Mouse (Mus musculus) embryo, embryonic 11 days (tissue): Measurements from ENCODE around the gene Plekha3.

Source experiments
- DNase-seq: peaks from one replicate; pipeline ENCODE4 v3.0.0-alpha.2; 2015

The Plekha3 gene

DNA sequence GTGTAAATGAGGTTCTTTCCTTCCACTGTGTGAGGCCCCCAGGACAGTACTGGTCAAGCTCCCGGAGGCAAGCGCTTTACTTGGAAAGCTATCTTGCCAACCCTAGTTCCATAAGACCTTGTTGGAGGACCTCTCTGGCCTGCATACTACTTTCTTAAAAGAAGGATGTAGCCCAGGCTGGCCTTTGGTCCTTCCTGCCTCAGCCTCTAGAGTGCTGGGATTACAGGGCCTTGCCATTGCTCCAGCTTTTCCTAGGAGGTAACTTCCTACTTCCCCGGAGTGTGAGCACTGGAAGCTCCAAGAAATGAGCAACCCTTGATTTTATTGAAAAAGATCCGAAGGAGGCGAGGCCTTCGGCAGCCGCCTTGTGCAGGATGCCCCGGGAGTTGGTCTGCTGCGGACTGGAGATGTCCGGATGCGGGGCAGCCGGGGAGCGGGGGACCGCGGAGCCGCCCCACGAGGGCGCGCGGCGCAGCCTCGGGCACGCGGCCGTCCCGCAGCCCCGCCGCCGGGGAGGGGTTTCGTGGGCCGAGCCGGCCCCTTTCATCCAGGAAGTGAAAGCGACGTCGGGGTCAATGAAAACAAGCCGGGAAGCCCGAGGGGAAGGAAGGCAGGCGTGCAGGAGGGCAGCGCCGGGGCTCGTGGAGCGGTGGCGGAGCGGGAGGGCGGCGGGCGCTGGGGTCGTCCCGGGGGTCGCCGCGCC lies at the start of gene Plekha3:
Gene Plekha3, plus strand, starts transcription at position 557 of the 703 bp plus-strand sequence.
- DNase-seq, result peak; percentile 91

DNA sequence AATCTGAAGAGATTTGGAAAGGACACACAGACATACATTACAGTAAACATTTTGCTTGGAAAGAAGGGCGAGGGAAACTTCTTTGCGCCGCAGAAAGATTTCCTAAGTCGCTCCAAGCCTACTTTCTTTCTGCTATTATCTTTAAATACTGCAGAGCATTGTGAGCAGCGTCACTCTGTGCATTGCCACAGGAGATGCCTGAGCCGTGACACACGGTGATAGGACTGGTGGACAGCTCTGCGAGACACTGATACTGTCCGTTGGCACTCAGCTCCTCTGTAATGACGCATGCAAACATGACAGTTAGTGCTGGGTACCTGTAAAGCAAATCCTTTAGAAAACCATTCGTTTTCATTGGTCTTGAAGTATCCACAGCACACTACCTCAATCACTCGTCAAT lies 44.8 kb upstream of the Plekha3 start:
- DNase-seq, result no peak

DNA sequence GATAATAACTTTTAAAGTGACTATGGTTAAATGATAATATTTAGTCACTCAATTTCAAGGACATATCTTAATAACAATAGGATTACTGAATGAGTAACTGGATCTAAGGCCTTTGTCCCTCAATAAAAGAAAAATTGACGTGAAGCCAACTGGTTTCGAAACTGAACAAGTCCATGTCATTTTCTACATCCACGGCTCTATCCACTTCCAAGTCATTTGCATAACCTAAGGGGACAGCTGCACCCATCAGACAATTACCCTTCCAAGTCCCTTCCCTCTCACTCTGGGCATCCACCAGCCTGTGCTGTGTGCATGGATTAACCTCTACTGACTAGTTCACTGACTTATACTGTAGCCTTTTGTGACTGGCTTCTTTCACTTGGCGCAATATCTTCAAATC lies 43.5 kb upstream of the Plekha3 start:
- DNase-seq, result no peak

DNA sequence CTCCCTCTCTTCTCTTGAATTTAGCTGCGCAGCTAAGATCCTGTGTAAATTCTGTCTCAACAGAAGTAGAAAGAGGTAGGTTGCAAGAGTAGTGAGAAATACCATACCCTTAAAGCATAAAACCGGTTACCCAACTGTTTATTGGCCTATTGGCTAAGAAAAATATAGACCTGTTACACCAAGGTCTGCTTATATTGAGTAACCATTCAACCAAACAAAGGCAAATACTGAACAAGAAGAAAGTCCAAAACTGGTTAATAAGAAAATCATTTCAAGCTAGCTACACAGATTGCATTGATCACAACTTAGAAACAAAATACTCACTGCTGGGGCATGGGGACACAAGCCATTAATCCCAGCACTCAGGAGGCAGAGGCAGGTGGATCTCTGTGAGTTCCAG lies 35.4 kb upstream of the Plekha3 start:
- DNase-seq, result no peak

DNA sequence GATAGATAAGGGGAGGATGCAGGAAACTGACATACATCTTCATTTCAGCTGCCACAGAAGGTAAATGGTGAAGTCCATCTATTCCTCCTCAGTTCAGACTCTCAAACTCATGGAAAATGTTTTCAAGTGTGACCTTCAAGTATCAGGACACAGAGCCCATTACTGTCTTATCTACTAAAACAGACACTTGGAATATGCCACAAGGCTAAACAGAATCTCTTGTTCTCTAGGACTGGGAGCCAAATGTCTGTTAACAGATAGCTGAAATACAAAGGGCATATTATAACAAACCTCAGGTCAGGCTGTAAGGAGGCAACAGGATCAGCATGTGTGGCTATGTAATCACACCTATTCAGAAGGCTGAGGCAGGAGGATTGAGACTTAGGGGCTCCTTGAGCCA lies 31.3 kb upstream of the Plekha3 start:
- DNase-seq, result no peak

DNA sequence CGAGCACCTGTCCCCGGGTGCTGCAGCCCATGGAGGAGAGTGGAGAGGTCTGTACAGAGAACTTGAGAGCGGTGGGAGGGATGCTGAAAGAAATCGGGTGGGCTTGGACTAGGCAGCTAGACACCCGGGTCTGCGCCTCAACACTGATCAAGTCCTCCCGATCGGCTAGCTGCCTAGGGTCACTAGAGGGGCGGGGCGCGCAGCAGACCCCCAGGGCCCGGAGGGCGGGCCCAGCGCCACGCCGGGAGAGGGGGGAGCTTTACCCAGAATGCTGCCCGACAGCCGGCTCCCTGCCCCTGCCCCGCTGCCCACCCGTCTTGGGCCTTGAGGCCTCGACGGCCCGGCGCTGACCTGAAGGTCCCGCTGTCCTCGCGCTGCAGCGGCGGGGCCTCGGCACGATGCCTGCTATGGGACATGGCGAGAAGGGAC lies 27.6 kb upstream of the Plekha3 start:
- DNase-seq, result peak; percentile 84

DNA sequence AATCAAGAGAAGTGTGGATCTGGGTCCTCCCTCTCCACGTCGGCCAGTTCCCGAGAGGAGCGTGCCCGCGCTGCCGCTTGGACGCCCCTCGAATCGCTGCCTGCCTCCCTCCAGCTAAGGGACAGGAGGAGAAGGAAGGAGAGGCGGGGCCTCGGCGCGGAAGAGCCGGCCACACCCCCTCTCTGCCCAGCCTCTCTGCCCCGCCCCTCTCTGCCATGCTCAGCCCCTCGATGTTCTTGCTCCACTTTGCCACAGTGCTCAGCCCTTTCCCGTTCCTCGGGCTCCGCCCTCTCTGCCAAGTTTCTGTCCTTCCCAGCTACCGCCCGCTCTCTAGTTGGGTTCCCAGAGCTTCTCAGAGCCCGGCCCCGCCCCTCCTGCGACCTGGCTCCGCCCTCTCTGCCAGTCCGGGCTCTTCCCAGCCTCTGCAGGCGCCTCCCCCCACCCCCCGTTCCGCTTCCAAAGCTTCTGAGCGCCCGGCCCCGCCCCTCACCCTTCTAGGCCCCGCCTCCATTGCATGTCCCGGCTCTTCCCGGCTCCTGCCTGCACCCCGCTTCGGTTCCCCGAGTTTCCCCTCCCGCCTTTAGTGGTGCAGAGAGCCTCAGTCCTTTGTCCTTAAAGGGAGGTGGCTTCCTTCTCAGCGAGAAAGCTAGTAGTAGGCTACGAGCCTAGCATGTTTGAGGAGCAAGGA lies 27.1 kb upstream of the Plekha3 start, which contains the start of the genes Prkra and Pjvk:
Gene Prkra, minus strand, starts transcription at position 133 of the 688 bp plus-strand sequence.
Gene Pjvk, plus strand, starts transcription at position 594 of the 688 bp plus-strand sequence.
- peak; percentile 99 for DNase-seq

DNA sequence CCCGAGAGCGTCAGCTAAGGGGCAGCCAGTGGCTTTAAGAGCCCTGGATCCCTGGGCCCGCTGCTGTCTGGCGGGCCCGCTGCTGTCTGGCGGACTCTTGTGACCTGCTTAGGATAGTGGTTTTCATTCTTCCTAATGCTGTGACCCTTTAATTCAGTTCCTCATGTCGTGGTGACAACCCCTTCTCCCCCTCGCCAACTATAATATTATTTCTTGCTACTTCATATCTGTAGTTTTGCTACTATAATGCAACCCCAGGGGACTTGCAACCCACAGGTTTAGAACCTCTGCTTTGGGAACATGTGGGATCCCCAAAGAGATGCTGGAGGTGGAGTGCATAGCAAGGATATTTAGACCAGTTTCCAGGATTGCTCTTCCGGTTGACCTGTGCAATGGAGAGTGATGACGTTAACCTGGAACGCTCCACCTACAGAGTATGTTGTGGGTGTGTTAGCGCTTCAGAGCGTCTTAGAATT lies 26.4 kb upstream of the Plekha3 start:
- DNase-seq, result peak; percentile 44

- no peak for DNase-seq
These were observed 22.0 kb upstream of the Plekha3 start for GRCm38 (mm10) chr2:76653070-76653469.

DNA sequence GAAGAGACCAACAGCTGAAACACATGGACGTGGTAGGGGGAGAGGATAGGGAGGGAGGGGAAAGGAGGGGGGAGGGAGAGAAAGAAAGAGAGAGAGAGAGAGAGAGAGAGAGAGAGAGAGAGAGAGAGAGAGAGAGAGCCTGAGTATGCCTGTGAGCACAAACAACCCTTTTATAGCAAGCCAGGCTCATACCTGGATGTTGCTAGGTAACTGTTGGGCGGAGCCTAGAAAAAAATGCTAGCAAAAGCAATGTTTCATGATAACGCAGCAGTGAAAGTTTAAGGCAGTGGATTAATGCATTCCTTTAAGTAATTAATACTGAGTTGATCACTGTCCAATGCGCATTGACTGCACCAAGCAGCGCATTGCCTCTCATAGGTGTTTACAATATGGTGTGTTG lies 20.4 kb upstream of the Plekha3 start:
- DNase-seq, result no peak

DNA sequence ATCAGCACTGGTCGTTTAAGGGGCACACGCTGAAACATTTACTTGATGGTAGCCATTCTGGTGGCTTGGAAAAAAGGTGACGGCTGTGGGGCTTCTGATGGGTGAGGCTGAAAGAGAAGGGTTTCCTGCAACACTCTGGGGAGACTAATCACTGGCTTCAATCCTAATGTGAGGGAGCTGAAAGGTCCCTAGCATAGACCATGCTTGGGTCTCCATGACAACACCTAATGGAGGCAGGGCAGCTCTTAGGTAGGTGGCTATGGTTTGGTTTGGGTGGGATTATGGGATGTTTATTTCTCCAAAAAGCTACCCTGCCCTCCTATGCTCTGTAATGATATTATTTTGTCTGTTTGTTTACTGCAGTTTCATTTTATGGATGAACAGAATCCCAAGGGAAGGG lies 19.6 kb upstream of the Plekha3 start:
- DNase-seq, result no peak

GRCm38 (mm10) chr2:76655982-76656381 lies 19.1 kb upstream of the Plekha3 start:
- DNase-seq, result peak; percentile 40

DNA sequence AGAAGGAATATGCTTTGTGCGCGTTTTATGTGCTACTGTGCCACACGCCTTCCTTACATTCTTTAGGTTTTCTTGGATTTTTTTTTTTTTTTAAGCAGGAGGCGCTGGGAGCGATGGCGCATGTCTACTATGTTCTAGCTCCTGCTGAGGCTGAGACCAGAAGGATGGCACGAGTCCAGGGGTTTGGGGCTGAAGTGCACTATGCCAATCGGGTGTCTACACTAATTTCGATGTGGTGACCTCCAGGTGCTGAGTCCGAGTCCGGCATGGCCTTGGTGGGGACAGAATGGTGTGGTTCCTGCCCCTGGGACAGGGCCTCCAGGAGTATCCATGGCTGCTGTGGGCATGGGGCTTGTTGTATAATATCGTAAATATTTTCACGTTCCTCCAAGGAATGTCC lies 16.5 kb upstream of the Plekha3 start:
- DNase-seq, result no peak

GRCm38 (mm10) chr2:76659419-76659818 lies 15.7 kb upstream of the Plekha3 start:
- peak; percentile 10 for DNase-seq

GRCm38 (mm10) chr2:76665531-76665930 lies 9.6 kb upstream of the Plekha3 start:
- no peak for DNase-seq

DNA sequence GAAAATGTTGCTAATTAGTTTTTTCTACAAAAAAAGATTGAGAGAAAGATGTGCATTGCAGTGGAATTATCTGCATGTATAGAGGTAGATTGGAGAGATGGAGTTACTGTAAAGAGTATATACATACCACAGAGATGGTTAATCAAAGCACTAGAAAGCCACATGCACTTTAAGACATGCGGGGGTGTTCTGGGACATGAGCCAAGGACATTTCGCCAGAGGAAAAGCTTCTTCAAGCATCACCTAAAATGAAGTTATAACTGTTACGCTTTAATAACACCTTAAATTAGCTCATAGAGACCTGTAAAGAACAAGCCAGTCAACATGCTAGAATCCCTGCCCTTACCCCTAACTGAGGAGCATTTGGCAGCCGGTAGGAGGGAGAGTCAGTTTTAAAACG lies 7.9 kb upstream of the Plekha3 start:
- DNase-seq, result no peak

DNA sequence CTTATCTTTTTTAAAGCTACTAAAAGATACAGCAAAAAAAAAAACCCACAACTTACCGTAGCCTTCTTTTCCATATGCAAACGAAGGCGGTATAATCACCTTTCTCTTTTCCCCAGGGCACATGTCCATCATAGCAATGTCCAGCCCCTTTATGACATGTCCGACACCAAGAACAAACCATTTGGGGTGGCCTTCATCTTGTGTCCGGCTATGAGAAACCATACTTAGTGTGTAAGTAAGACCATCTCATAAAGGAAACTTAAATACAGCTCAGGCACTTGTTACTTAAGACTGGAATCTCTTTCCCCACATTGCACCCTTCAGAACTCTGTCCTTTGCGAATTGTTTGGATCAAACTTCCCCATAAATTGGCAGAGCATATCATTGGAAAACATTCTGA lies 3.4 kb upstream of the Plekha3 start:
- no peak for DNase-seq

DNA sequence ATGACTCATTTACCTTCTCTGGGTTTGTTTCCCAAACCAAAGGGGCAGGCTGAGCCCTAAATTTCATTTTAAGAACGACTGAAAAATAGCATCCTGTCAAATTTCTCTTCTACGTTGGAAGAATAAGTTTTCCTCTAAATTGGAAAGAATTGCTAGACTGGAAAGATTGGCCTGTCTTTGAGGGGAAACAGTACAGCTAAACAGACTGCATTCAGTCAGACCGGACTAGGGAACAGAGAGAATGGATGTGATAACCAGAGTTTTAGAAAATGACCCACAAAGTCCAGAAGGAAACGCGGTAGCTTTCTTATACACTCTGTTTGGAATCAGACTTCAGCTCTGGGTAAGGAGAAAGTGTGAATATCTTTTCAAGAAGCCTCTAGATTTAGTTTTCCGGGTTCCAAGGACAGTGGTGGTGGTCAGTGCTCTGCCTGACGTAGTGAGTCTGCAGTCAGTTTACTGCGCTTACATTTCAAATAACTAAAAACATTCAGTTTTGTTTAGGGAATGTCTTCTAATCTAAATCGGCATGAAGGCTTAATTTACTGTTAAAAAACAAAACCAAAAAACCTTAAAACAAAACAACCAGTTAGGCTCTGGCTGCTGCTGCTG lies 2.8 kb upstream of the Plekha3 start:
- peak; percentile 11 for DNase-seq

DNA sequence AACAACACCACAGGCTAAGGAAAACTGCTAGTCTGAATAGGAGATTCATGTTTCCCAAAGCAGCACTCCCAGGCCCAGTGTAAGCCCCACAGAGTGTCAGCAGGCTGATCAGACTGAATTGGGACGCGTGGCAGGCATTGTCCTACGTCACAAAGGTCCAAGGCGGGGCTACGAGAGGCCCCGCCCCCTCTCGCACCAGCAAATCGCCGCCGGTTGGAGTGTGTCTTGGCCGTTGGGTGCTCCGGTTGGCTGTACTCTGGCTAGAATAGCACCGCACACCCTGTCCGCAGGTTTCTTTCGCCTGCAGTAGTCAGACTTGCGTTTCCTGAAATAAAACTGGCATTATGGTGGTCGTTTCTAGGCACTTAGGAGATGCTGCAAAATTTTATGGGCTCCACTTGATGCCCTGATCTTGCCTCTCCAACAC lies 2.1 kb upstream of the Plekha3 start, which contains the start of gene Fkbp7:
Gene Fkbp7, minus strand, starts transcription at position 151 of the 427 bp plus-strand sequence.
- DNase-seq, result peak; percentile 94

GRCm38 (mm10) chr2:76673472-76674081 lies 1.5 kb upstream of the Plekha3 start:
- peak; percentile 68 for DNase-seq

DNA sequence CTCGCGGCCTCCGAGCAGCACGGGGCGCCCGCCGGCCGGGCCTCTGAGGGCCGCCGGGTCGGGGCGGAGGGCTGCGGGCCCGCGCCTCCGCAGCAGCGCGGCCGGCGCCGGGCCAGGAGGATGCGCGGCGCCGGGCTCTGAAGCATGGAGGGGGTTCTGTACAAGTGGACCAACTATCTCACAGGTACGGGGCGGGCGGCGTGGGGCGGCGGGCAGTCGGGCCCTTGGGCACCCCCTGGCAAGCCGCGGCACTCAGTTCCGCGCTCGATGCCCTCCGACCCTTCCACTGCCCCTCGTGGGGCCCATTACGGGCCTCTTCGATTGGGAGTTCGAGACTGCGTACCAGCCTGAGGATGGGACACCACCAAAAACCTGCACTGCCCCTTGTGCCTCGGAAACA lies 370 bp downstream of the Plekha3 start:
- peak; percentile 67 for DNase-seq

GRCm38 (mm10) chr2:76675949-76676348 lies 868 bp downstream of the Plekha3 start:
- peak; percentile 10 for DNase-seq
